Mouse (Mus musculus) hindbrain, embryonic 13.5 days (tissue): ENCODE data around the gene Osbpl3. TPM values are rescaled to one million over a fixed set of nuclear protein-coding genes. Genes with fewer than 3 reads are reported as not detected.

Experiments
- ATAC-seq: fragments of 200-750 bp; cut with Nextera tagmentation; 2 replicates; pipeline ENCODE4 v1.8.0; 2017; ENCODE audit warnings: moderate TSS enrichment; ENCODE audit not compliant: low FRiP score
- H3K27ac ChIP-seq: fragments of 300-500 bp; sonication (generic); 2 replicates; pipeline ENCODE4 v1.5.1; 2015; ENCODE audit warnings: inconsistent platforms, mild to moderate bottlenecking, moderate library complexity
- H3K27me3 ChIP-seq: fragments of 300-500 bp; sonication (generic); 2 replicates; pipeline ENCODE4 v1.6.1; 2015; ENCODE audit warnings: mild to moderate bottlenecking, inconsistent platforms
- H3K36me3 ChIP-seq: fragments of 300-500 bp; sonication (generic); 2 replicates; pipeline ENCODE4 v1.6.1; 2015; ENCODE audit warnings: mild to moderate bottlenecking, inconsistent platforms
- H3K4me1 ChIP-seq: fragments of 300-500 bp; sonication (generic); replicated peaks from 2 replicates; pipeline ENCODE4 v1.6.1; 2015; ENCODE audit warnings: inconsistent platforms
- H3K4me2 ChIP-seq: fragments of 300-500 bp; sonication (generic); 2 replicates; pipeline ENCODE4 v1.6.1; 2015; ENCODE audit warnings: inconsistent platforms, mild to moderate bottlenecking, moderate library complexity
- H3K4me3 ChIP-seq: fragments of 300-500 bp; sonication (generic); 2 replicates; pipeline ENCODE4 v1.5.1; 2015; ENCODE audit warnings: mild to moderate bottlenecking, inconsistent platforms
- H3K9ac ChIP-seq: fragments of 300-500 bp; sonication (generic); 2 replicates; pipeline ENCODE4 v1.6.1; 2015; ENCODE audit warnings: mild to moderate bottlenecking, inconsistent platforms
- H3K9me3 ChIP-seq: fragments of 300-500 bp; sonication (generic); 2 replicates; pipeline ENCODE4 v1.6.1; 2016; ENCODE audit warnings: inconsistent platforms
- WGBS: fragments of 180-500 bp; shearing (Covaris S2); methylation state at CpG from one replicate; pipeline ENCODE4 v1.1.7; 2015; 5-methylcytosine and 5-hydroxymethylcytosine counted together
- polyA plus RNA-seq: library from polyadenylated mRNA; unstranded; fragments of >200 nt; fragmentation: Nextera tagmentation; extraction: Ambion mirVana; gene quantifications from 2 replicates; pipeline ENCODE4 v1.2.1, GENCODE M21; 2015

Osbpl3 gene
- polyA plus RNA-seq, 1 experiment from 2014 or later = 4.8 TPM

GRCm38 (mm10) chr6:50379740-50380139, 76.3 kb downstream of the Osbpl3 start:
- Histone ChIP-seq H3K4me1 (no peaks in the 10 kb centered on the region), H3K4me3 (no peak overlapping the region), H3K4me2 (no peak overlapping the region), H3K36me3 (no peaks in the 10 kb centered on the region), H3K9me3 (no peaks in the 10 kb centered on the region), H3K27ac (no peak overlapping the region), H3K9ac (no peak overlapping the region), H3K27me3 (no peaks in the 10 kb centered on the region)
- ATAC-seq = no peak
- 88% methylated on average over 4 of the region's 4 CpGs for WGBS

GRCm38 (mm10) chr6:50379136-50379535, 76.9 kb downstream of the Osbpl3 start:
- Histone ChIP-seq H3K36me3 (no peaks in the 10 kb centered on the region), H3K27ac (no peak overlapping the region), H3K4me2 (no peak overlapping the region), H3K27me3 (no peaks in the 10 kb centered on the region), H3K9me3 (no peaks in the 10 kb centered on the region), H3K9ac (no peak overlapping the region), H3K4me1 (no peaks in the 10 kb centered on the region), H3K4me3 (no peak overlapping the region)
- ATAC-seq = no peak
- 84% methylated on average over 5 of the region's 5 CpGs for WGBS

DNA sequence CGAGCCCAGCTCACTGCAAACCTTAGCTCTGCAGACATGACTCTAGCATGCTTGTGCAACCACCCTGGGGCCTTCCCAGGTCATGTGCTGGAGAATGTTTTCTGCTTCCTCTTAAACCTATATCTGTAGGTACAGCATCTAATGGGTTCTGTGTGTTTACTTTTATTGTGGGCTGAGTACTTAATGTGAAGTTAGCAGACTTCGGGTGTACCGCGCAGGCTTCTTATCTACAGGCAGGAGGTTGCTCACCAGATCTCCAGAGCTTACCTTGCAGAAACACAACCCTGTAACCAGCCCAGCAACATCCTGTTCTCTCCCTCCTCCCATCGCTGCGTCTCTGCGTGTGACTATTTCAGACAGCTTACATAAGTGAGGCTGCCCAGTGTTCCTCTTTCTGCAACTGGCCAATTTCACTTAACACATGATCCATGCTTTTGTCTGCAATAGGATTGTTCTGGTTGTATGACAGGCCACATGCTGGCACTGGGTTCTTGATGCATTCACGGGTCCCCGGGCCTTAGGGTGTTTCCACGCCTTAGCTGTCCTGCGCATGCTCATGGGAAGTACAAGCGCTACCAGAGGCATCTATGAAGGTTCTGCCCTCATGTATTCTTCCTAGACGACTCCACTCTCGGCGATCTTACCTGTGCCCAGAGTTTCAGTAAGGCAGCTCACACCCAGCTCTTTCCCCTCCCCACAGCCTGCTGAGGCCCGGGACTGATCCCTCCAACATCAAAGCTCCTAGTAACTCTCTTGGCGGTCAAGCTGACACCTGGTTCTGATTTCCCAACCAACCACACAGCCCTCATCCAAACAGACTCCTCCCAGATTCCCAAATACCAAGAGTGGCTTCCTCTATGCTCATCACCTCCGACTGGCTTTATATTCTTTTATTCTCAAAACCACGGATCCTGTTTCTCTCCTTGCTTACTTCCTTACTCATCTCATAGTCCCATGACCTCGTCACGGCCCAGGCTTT, 78.0 kb downstream of the Osbpl3 start:
- ATAC-seq = no peak
- 84% methylated on average over 21 of the region's 21 CpGs for WGBS

GRCm38 (mm10) chr6:50376684-50377083, 79.3 kb downstream of the Osbpl3 start:
- no peaks in the 10 kb centered on the region for H3K27me3 ChIP-seq
- ATAC-seq = no peak
- no peak overlapping the region for H3K4me3 ChIP-seq
- no peaks in the 10 kb centered on the region for H3K9me3 ChIP-seq
- H3K4me2 ChIP-seq = no peak overlapping the region
- H3K27ac ChIP-seq = no peak overlapping the region
- no peak overlapping the region for H3K9ac ChIP-seq
- no peaks in the 10 kb centered on the region for H3K36me3 ChIP-seq
- 87% methylated on average over 1 of the region's 1 CpGs for WGBS
- peaks cover 8% of the 10 kb centered on the region; the same call in 1 of the 2 replicates for H3K4me1 ChIP-seq

More for the DNA sequence above, 78.0 kb downstream of the Osbpl3 start:
- Histone ChIP-seq H3K4me1 (peaks cover 5% of the 10 kb centered on the region; the same call in 1 of the 2 replicates), H3K36me3 (no peaks in the 10 kb centered on the region), H3K4me3 (no peak overlapping the region), H3K27me3 (no peaks in the 10 kb centered on the region), H3K9me3 (no peaks in the 10 kb centered on the region), H3K27ac (no peak overlapping the region), H3K4me2 (no peak overlapping the region), H3K9ac (no peak overlapping the region)

- Histone ChIP-seq H3K36me3 (no peaks in the 10 kb centered on the region), H3K4me3 (no peak overlapping the region), H3K9me3 (no peaks in the 10 kb centered on the region), H3K9ac (no peak overlapping the region), H3K27ac (no peak overlapping the region), H3K4me2 (no peak overlapping the region), H3K27me3 (no peaks in the 10 kb centered on the region), H3K4me1 (peaks cover 8% of the 10 kb centered on the region; the same call in 1 of the 2 replicates)
- 63% methylated on average over 5 of the region's 5 CpGs for WGBS
- ATAC-seq = no peak; the same call in 1 of the 2 replicates
Measured at GRCm38 (mm10) chr6:50372516-50373424, 83.2 kb downstream of the Osbpl3 start.

DNA sequence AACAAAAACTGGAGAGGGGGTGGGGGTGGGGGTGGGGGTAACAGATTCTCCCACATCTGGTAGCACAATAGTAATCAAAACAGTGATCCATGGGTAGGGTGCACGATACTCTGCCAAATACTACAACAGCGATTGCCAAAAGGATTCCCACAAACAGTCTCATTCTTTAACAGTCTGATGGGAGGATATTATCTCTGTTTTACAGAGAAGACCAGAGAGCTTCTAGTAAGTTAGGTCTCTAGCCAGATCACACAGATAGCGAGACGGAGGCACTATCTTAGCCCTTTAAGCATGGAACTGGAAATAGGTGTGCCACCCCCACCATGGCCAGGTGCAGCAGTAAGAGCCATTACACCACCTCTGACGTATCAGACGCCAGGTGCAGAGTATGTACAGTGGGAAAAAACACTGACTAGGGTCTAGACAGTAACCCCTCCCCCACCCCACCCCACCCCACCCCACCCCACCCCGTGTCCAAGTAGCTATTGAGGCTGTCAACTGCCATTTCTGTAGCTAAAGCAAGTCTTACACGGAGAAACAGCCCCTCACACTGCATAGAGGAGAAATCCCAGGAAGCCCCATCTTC, 84.4 kb downstream of the Osbpl3 start:
- Histone ChIP-seq H3K4me3 (no peak overlapping the region), H3K4me1 (peaks cover 8% of the 10 kb centered on the region; the same call in 1 of the 2 replicates), H3K9ac (no peak overlapping the region), H3K27ac (no peak overlapping the region), H3K27me3 (no peaks in the 10 kb centered on the region), H3K36me3 (no peaks in the 10 kb centered on the region), H3K4me2 (no peak overlapping the region), H3K9me3 (no peaks in the 10 kb centered on the region)
- WGBS = 92% methylated on average over 8 of the region's 8 CpGs
- no peak for ATAC-seq

DNA sequence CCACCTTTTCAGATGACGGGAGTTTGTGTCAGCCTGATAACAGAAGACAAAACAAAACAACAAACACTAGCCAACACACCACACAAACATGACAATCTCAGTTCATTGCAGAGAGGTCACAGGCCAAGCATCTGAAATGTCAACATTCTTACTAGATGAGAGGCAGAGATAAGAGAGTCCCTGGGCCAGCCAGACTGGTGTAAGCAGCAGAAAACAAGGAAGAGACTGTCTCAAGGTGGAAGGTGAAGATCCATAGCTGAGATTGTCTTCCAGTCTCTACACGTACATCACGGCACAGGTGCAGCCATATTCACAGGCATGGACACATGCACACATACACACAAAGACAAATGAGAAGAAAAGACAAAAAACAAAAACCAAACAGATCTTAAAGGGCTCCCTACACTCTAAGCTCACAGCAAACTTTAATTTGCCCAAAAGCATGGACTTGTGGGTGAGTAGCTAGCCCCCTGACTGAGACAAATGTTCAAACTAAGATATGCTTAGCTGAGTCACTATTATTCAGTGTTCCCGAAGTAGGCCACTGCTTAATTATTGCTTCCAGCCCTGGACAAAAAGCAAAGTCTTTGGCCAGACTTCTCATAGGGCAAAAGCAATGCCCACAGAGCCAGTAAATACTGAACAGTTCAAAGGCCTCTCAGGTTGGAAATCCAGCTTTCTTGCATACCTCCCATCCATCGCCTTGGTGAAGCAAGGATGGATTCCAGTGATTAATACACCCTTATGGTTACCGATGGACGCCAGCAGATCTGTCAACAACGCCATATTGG, 87.3 kb downstream of the Osbpl3 start:
- no peak overlapping the region for H3K27ac ChIP-seq
- 92% methylated on average over 8 of the region's 8 CpGs for WGBS

GRCm38 (mm10) chr6:50367836-50368235, 88.2 kb downstream of the Osbpl3 start:
- 89% methylated on average over 5 of the region's 5 CpGs for WGBS
- H3K4me2 ChIP-seq = no peak overlapping the region
- no peaks in the 10 kb centered on the region for H3K36me3 ChIP-seq
- H3K27me3 ChIP-seq = no peaks in the 10 kb centered on the region
- no peak overlapping the region for H3K9ac ChIP-seq
- no peak overlapping the region for H3K4me3 ChIP-seq
- H3K27ac ChIP-seq = no peak overlapping the region
- H3K4me1 ChIP-seq = 0 out of 2 replicates have a peak, but pooled peaks cover under 1% of the 10 kb centered on the region
- H3K9me3 ChIP-seq = no peaks in the 10 kb centered on the region
- no peak for ATAC-seq

More for the DNA sequence above, 87.3 kb downstream of the Osbpl3 start:
- Histone ChIP-seq H3K36me3 (no peaks in the 10 kb centered on the region), H3K4me1 (peaks cover 8% of the 10 kb centered on the region; the same call in 1 of the 2 replicates), H3K9ac (no peak overlapping the region), H3K4me3 (no peak overlapping the region), H3K27me3 (no peaks in the 10 kb centered on the region), H3K9me3 (no peaks in the 10 kb centered on the region), H3K4me2 (no peak overlapping the region)
- ATAC-seq = no peak

- no peaks in the 10 kb centered on the region for H3K27me3 ChIP-seq
- no peak overlapping the region for H3K4me2 ChIP-seq
- no peaks in the 10 kb centered on the region for H3K9me3 ChIP-seq
- H3K9ac ChIP-seq = no peak overlapping the region
- ATAC-seq = no peak
- H3K27ac ChIP-seq = no peak overlapping the region
- H3K4me1 ChIP-seq = peaks cover 8% of the 10 kb centered on the region; the same call in 1 of the 2 replicates
- WGBS = 88% methylated on average over 5 of the region's 5 CpGs
- H3K4me3 ChIP-seq = no peak overlapping the region
- H3K36me3 ChIP-seq = no peaks in the 10 kb centered on the region
Measured at GRCm38 (mm10) chr6:50366724-50367123, 89.3 kb downstream of the Osbpl3 start.

GRCm38 (mm10) chr6:50366319-50366718, 89.7 kb downstream of the Osbpl3 start:
- Histone ChIP-seq H3K4me1 (peaks cover 8% of the 10 kb centered on the region; the same call in 1 of the 2 replicates), H3K27me3 (no peaks in the 10 kb centered on the region), H3K27ac (no peak overlapping the region), H3K4me2 (no peak overlapping the region), H3K9ac (no peak overlapping the region), H3K4me3 (no peak overlapping the region), H3K36me3 (no peaks in the 10 kb centered on the region), H3K9me3 (no peaks in the 10 kb centered on the region)
- 94% methylated on average over 7 of the region's 7 CpGs for WGBS
- ATAC-seq = no peak

GRCm38 (mm10) chr6:50364364-50364763, 91.6 kb downstream of the Osbpl3 start:
- H3K27me3 ChIP-seq = no peaks in the 10 kb centered on the region
- WGBS = 94% methylated on average over 8 of the region's 8 CpGs
- H3K4me2 ChIP-seq = no peak overlapping the region
- no peaks in the 10 kb centered on the region for H3K9me3 ChIP-seq
- H3K36me3 ChIP-seq = no peaks in the 10 kb centered on the region
- no peak for ATAC-seq
- peaks cover 8% of the 10 kb centered on the region; the same call in 1 of the 2 replicates for H3K4me1 ChIP-seq
- H3K4me3 ChIP-seq = no peak overlapping the region
- H3K27ac ChIP-seq = no peak overlapping the region
- H3K9ac ChIP-seq = no peak overlapping the region
